Mouse (Mus musculus) limb, embryonic 13.5 days (tissue): ENCODE measurements at regions not wholly inside any gene's neighbourhood (a gene's known extent, or its start where the extent isn't known, plus 50 kb on each side); places are given as distances from the start of the nearest gene placed in this dataset.
A peak's percentile ranks its signal among the peaks of the same experiment; 100 is the strongest.

ENCODE experiments used
- ATAC-seq: fragments of 200-750 bp; cut with Nextera tagmentation; 2 replicates; pipeline ENCODE4 v1.8.0; 2017; ENCODE audit warnings: low read depth, moderate number of reproducible peaks, moderate TSS enrichment; ENCODE audit not compliant: low FRiP score
- H3K27ac ChIP-seq: fragments of 300-500 bp; sonication (generic); 2 replicates; pipeline ENCODE4 v1.5.1; 2015; ENCODE audit warnings: inconsistent platforms, mild to moderate bottlenecking, moderate library complexity
- H3K27me3 ChIP-seq: fragments of 300-500 bp; sonication (generic); 2 replicates; pipeline ENCODE4 v1.6.1; 2015; ENCODE audit warnings: mild to moderate bottlenecking, inconsistent platforms
- H3K36me3 ChIP-seq: fragments of 300-500 bp; sonication (generic); 2 replicates; pipeline ENCODE4 v1.6.1; 2015; ENCODE audit warnings: inconsistent platforms, mild to moderate bottlenecking, moderate library complexity
- H3K4me1 ChIP-seq: fragments of 300-500 bp; sonication (generic); 2 replicates; pipeline ENCODE4 v1.6.1; 2015; ENCODE audit warnings: inconsistent platforms
- H3K4me2 ChIP-seq: fragments of 300-500 bp; sonication (generic); replicated peaks from 2 replicates; pipeline ENCODE4 v1.6.1; 2015; ENCODE audit warnings: inconsistent platforms, mild to moderate bottlenecking, moderate library complexity
- H3K4me3 ChIP-seq: fragments of 300-500 bp; sonication (generic); 2 replicates; pipeline ENCODE4 v1.5.1; 2015; ENCODE audit warnings: moderate library complexity, mild to moderate bottlenecking, inconsistent platforms
- H3K9ac ChIP-seq: fragments of 300-500 bp; sonication (generic); 2 replicates; pipeline ENCODE4 v1.6.1; 2015; ENCODE audit warnings: mild to moderate bottlenecking, inconsistent platforms
- H3K9me3 ChIP-seq: fragments of 300-500 bp; sonication (generic); 2 replicates; pipeline ENCODE4 v1.6.1; 2016; ENCODE audit warnings: inconsistent platforms
- WGBS: fragments of 180-500 bp; shearing (Covaris S2); methylation state at CpG from one replicate; pipeline ENCODE4 v1.1.7; 2015; 5-methylcytosine and 5-hydroxymethylcytosine counted together

DNA sequence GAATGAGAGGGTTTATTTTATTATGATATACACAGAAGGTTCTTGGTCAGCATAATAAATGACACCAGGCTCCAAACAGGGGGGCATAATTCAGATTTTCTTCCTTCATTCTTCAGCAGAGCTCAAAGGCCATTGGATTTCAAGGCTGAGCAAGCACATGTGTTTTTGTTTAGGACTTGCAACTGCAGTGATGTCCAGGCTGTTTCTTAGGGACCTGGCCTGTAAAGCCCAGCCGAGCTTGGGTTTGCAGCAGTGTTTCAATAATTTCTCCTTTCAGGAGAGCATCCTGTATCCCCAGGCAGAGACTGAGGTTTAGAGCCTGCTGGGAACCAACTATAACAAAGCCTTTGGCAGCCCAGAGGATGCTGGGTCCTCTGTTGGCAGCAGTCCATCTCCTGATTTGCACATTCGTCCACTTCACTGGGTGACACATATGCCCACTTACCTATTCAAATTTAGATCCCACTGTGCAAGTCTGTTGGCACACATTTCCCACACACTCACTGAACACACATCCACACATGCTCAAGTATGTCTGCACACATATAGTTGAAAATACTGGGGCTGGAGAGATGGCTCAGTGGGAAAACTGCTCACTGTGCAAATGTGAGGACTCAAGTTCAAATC is 247.2 kb downstream of the Insig2 start:
- H3K4me3 ChIP-seq: no peak overlapping the region
- no peak for ATAC-seq
- WGBS: 14% methylated on average over 2 of the region's 2 CpGs
- peaks cover 9% of the 10 kb centered on the region for H3K4me1 ChIP-seq
- H3K9me3 ChIP-seq: peaks cover 5% of the 10 kb centered on the region; the same call in 1 of the 2 replicates
- no peaks in the 10 kb centered on the region for H3K36me3 ChIP-seq
- H3K27ac ChIP-seq: no peak overlapping the region
- no peaks in the 10 kb centered on the region for H3K27me3 ChIP-seq
- no peak overlapping the region for H3K9ac ChIP-seq
- H3K4me2 ChIP-seq: no peak overlapping the region

- Histone ChIP-seq H3K9me3 (peaks cover 5% of the 10 kb centered on the region), H3K9ac (no peak overlapping the region), H3K36me3 (no peaks in the 10 kb centered on the region), H3K27me3 (no peaks in the 10 kb centered on the region), H3K4me2 (no peak overlapping the region), H3K4me3 (no peak overlapping the region), H3K4me1 (peaks cover 7% of the 10 kb centered on the region), H3K27ac (no peak overlapping the region)
- ATAC-seq: no peak
- 29% methylated on average over 7 of the region's 7 CpGs for WGBS
These were observed 245.1 kb downstream of the Insig2 start for GRCm38 (mm10) chr1:121087124-121087887.

- Histone ChIP-seq H3K27ac (no peak overlapping the region), H3K4me2 (no peak overlapping the region), H3K4me3 (no peak overlapping the region), H3K27me3 (0 out of 2 replicates have a peak, but pooled peaks cover 1% of the 10 kb centered on the region), H3K4me1 (no peaks in the 10 kb centered on the region; the same call in 1 of the 2 replicates), H3K9ac (no peak overlapping the region), H3K9me3 (peaks cover 5% of the 10 kb centered on the region), H3K36me3 (no peaks in the 10 kb centered on the region)
- ATAC-seq: no peak
- 88% methylated on average over 4 of the region's 4 CpGs for WGBS
These were observed 241.8 kb downstream of the Insig2 start for GRCm38 (mm10) chr1:121090628-121091027.

DNA sequence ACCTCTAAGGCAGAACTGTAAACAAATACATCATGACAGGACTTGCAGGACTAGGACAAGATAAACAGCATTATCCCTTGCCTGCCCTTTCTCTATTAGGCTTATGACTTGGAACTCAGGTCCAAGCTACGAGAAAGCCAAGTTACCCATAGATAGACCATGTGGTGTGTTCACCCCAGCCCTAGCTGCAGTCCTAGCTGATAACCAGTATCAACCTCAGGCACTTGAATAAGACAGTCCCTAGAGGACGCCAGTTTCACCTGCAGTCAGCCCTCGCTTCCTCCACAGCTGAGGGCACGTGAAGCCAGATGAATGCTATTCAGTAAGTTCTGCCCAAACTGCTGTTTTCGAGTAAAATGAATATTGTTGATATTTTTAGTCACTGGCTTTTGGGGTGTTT is 239.5 kb downstream of the Insig2 start:
- Histone ChIP-seq H3K27me3 (peaks cover 12% of the 10 kb centered on the region), H3K9ac (no peak overlapping the region), H3K4me3 (no peak overlapping the region), H3K4me2 (no peak overlapping the region), H3K36me3 (no peaks in the 10 kb centered on the region), H3K9me3 (peaks cover 5% of the 10 kb centered on the region), H3K4me1 (0 out of 2 replicates have a peak, but pooled peaks cover 7% of the 10 kb centered on the region), H3K27ac (no peak overlapping the region)
- ATAC-seq: no peak
- WGBS: 53% methylated on average over 5 of the region's 5 CpGs

DNA sequence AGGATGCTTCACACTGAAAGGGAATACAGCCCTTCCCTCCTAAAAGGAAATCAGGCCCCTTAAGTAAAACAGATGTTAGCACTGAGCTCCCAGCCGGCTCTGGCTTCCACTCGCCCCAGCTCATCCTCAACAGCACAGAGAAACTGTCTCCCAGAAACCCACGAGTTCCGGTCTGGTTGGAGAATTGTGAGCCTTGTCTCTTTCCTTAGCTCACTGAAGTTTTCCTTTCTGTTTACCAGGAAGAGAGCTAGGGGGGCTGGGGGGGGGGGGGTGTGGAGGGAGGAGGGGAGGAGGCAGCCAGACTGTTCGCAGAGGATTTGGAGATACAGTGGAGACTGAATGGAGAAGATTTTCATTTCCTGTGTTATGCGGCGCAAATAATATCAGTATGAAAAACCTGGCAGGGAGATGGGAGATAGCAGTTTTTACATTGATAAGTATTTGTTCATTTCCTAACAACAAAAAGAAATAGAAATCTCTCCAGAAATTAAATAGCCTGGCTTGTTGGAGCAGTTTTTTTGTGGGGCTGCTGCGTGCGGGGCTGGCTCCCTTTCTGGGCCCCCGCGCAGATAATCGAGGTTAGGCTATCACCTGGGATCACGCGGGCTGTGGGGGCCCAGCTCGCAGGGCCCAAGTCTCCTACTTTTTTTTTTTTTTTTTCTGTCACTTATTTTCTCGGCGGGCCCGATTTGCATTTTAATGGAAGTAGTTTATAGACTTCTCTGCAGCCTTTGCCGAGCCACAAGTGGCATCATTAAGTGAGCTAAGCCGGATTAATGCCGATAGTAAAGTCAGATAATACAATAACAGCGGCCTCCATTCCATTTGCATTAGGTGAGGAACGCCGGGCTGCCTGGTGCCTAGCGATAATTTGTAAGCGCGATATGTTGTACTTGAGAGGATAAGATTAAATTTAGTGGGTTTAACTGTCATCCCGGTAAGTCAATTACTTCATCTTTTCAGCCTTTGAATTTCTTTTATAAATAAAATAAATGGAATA is 235.5 kb downstream of the Insig2 start:
- H3K36me3 ChIP-seq: no peaks in the 10 kb centered on the region
- H3K9me3 ChIP-seq: no peaks in the 10 kb centered on the region
- ATAC-seq: peak; percentile 48; the same call in 1 of the 2 replicates
- H3K27ac ChIP-seq: peak overlapping the region; percentile 39; the same call in 1 of the 2 replicates
- H3K27me3 ChIP-seq: peaks cover 34% of the 10 kb centered on the region
- 0 out of 2 replicates have a peak overlapping the region, but pooled peaks have one; percentile 1 for H3K9ac ChIP-seq
- peak overlapping the region; percentile 33 for H3K4me3 ChIP-seq
- peak overlapping the region; percentile 60 for H3K4me2 ChIP-seq
- H3K4me1 ChIP-seq: 0 out of 2 replicates have a peak, but pooled peaks cover 7% of the 10 kb centered on the region
- 5% methylated on average over 28 of the region's 28 CpGs for WGBS

DNA sequence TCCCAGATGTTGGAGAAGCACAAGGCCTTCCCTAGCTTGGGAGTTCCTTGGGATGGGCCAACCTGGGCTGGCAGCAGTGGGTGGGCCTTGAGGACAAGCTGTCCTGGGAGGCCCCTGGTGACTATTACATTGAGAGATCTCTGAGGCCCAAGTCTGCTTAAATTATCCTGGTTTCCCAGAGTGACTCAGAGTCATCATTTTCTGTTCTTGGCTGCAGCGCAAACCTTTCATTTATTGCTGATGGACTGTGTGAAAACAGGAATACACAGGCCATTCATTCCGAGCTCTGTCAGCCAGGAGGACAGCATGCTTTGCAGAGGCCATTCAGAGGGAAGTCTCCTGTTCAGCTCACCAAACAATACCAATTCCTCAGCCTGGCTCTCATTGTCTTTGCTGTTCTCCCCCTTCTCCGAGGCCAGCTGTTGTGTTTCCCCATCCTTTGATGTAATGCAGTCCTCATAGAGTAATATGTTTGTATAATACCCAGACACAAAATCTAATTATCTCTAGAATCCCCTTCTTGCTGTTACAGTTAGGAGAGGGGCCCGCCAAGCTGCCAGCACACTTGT is 220.5 kb downstream of the Insig2 start:
- Histone ChIP-seq H3K4me1 (peaks cover 10% of the 10 kb centered on the region; the same call in 1 of the 2 replicates), H3K36me3 (no peaks in the 10 kb centered on the region), H3K27me3 (no peaks in the 10 kb centered on the region), H3K27ac (no peak overlapping the region), H3K4me3 (no peak overlapping the region), H3K9me3 (no peaks in the 10 kb centered on the region), H3K4me2 (no peak overlapping the region), H3K9ac (no peak overlapping the region)
- WGBS: 60% methylated on average over 4 of the region's 4 CpGs
- ATAC-seq: no peak

DNA sequence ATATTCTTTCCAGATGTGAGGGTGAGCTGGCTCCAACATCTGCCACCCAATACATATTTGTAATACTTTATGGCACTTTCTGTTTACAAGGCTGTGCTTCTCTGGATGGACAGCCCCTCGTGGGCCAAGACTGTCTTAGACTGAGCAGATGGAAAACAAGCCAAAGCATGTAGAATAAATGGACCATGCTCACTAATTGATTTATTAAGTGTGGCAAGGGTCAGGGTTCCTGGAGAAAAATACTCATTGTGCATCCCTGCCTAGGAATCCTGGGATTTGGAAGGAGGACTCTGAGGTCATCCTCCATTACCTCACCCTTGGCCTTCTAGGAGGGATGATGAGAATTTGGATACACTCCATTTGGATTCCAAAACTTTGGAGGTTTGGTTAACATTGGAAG is 219.9 kb downstream of the Insig2 start:
- Histone ChIP-seq H3K4me3 (no peak overlapping the region), H3K27ac (no peak overlapping the region), H3K9me3 (no peaks in the 10 kb centered on the region), H3K27me3 (no peaks in the 10 kb centered on the region), H3K4me2 (no peak overlapping the region), H3K36me3 (no peaks in the 10 kb centered on the region), H3K4me1 (peaks cover 10% of the 10 kb centered on the region; the same call in 1 of the 2 replicates), H3K9ac (no peak overlapping the region)
- WGBS: 25% methylated on average over 1 of the region's 1 CpGs
- 0 out of 2 replicates have a peak, but pooled peaks have one; percentile 36 for ATAC-seq

DNA sequence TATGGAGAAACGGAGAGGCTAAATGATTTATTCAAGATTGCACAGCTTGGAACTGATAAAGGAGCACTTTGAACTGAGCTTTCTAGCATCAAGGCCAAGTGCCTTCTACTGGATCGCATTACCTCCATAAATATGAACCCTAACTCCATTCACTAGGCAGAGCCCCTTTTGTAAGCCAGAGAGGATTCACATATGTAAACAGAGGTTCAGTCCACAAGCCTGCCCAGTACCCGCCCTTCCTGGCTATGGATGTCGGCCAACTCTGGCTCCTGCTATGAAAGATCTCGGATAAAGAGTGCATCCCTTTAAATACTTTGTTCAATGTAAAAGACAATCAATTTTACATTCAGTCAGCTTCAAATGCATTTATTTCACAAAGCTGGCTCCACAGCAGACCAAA is 215.8 kb downstream of the Insig2 start:
- Histone ChIP-seq H3K4me2 (no peak overlapping the region), H3K4me1 (peaks cover 10% of the 10 kb centered on the region; the same call in 1 of the 2 replicates), H3K27me3 (no peaks in the 10 kb centered on the region; the same call in 1 of the 2 replicates), H3K4me3 (no peak overlapping the region), H3K36me3 (no peaks in the 10 kb centered on the region), H3K9ac (no peak overlapping the region), H3K27ac (no peak overlapping the region), H3K9me3 (no peaks in the 10 kb centered on the region)
- WGBS: 67% methylated on average over 5 of the region's 5 CpGs
- no peak for ATAC-seq

GRCm38 (mm10) chr1:121123436-121123835 is 209.0 kb downstream of the Insig2 start:
- Histone ChIP-seq H3K4me1 (0 out of 2 replicates have a peak, but pooled peaks cover 7% of the 10 kb centered on the region), H3K4me2 (no peak overlapping the region), H3K4me3 (no peak overlapping the region), H3K9ac (no peak overlapping the region), H3K27me3 (peaks cover 33% of the 10 kb centered on the region), H3K27ac (no peak overlapping the region), H3K9me3 (no peaks in the 10 kb centered on the region), H3K36me3 (no peaks in the 10 kb centered on the region)
- no peak for ATAC-seq

GRCm38 (mm10) chr1:121136284-121136683 is 196.1 kb downstream of the Insig2 start:
- no peak overlapping the region for H3K4me2 ChIP-seq
- no peaks in the 10 kb centered on the region for H3K36me3 ChIP-seq
- no peak overlapping the region for H3K9ac ChIP-seq
- no peak overlapping the region for H3K27ac ChIP-seq
- no peak overlapping the region for H3K4me3 ChIP-seq
- WGBS: 77% methylated on average over 4 of the region's 4 CpGs
- peaks cover 7% of the 10 kb centered on the region; the same call in 1 of the 2 replicates for H3K27me3 ChIP-seq
- H3K4me1 ChIP-seq: no peaks in the 10 kb centered on the region
- no peaks in the 10 kb centered on the region for H3K9me3 ChIP-seq
- ATAC-seq: no peak

DNA sequence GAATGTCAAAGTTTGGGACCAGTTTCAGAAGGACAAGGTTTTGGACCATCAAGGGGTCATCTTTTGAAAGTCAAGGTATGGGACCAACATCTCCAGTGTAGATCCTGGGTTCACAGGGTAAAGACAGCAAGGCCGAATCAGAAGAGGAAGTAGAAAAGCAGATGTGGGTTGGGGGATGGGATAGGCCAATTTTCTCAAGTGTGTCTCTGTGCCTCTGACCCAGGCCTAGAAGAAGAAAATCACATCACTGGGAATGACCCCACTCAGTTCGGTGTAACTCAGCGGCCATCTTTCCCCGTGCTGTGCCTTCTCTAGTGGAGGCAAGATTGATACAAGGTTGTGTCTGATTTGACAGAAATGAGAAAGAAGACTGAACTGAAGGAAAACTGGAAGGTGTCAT is 195.5 kb downstream of the Insig2 start:
- H3K36me3 ChIP-seq: no peaks in the 10 kb centered on the region
- H3K27ac ChIP-seq: no peak overlapping the region
- H3K4me2 ChIP-seq: no peak overlapping the region
- no peaks in the 10 kb centered on the region for H3K4me1 ChIP-seq
- no peak overlapping the region for H3K4me3 ChIP-seq
- H3K27me3 ChIP-seq: peaks cover 7% of the 10 kb centered on the region; the same call in 1 of the 2 replicates
- H3K9ac ChIP-seq: no peak overlapping the region
- no peak for ATAC-seq
- no peaks in the 10 kb centered on the region for H3K9me3 ChIP-seq
- 91% methylated on average over 4 of the region's 4 CpGs for WGBS
